In the genomic region with DNA sequence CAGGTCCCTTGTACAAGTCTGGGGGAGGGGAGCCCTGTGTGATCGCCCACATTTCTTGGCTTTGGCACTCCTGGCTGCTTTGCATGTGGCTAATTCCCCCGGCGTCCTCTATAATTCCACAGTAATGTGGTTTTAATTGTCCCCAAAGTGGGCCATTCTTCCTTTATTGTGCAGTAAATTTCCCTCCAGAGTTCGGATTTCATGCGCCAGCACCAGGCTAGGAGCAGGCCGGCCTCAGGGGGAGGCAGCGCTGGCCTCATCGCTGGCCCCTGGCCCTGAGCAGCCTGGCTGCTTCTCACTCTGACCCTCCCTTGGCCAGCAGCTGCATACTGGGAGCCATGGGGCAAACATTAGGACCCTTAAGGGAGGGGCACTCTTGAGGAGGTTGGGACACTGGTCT, we compare ENCODE assay signal across 16 mouse cellular contexts.
A peak's percentile ranks its signal among the peaks of the same experiment; 100 is the strongest.
DNase-seq lines count a peak whose midpoint lies in the region; ATAC-seq lines count a peak whose summit lies in the region.
"Had no signal": no experiment of that assay in that cellular context is flagged by ENCODE, and none has a peak within 500 bp of the region (broad histone marks: within the 10 kb centered on the region; RNA-seq: fewer than 3 reads in every experiment).

No protein-coding gene starts in this region.

- peaks cover 44% of the 10 kb centered on the region for H3K4me1 ChIP-seq in hindbrain, embryonic 10.5 days (replicated peaks)
- H3K4me1 ChIP-seq in hindbrain, embryonic 11.5 days (replicated peaks; ENCODE audit: control insufficient read depth, insufficient read depth, low read length), result peaks cover 6% of the 10 kb centered on the region; the same call in 1 of the 2 replicates
- peaks cover 32% of the 10 kb centered on the region for H3K4me1 ChIP-seq in embryonic facial prominence, embryonic 13.5 days
- H3K4me1 ChIP-seq in limb, embryonic 15.5 days, result peaks cover 21% of the 10 kb centered on the region

- 0 out of 2 replicates have a peak, but pooled peaks cover 3% of the 10 kb centered on the region for H3K36me3 ChIP-seq in hindbrain, embryonic 10.5 days
- H3K36me3 ChIP-seq in hindbrain, embryonic 11.5 days (ENCODE audit: control insufficient read depth, insufficient read depth, low read length), result no peaks in the 10 kb centered on the region
- no peaks in the 10 kb centered on the region for H3K36me3 ChIP-seq in embryonic facial prominence, embryonic 13.5 days
- H3K36me3 ChIP-seq in limb, embryonic 15.5 days, result no peaks in the 10 kb centered on the region

- H3K9me3 ChIP-seq in hindbrain, embryonic 10.5 days, result no peaks in the 10 kb centered on the region
- no peaks in the 10 kb centered on the region for H3K9me3 ChIP-seq in hindbrain, embryonic 11.5 days (ENCODE audit: control insufficient read depth, low read length)
- no peaks in the 10 kb centered on the region for H3K9me3 ChIP-seq in embryonic facial prominence, embryonic 13.5 days
- no peaks in the 10 kb centered on the region for H3K9me3 ChIP-seq in limb, embryonic 15.5 days

- intact Hi-C loops in gastrocnemius, postnatal 14 days (cut with DNase I; ENCODE audit: low total_unique reads), result no loop called here

- no peak overlapping the region for H3K4me2 ChIP-seq in hindbrain, embryonic 11.5 days (replicated peaks; ENCODE audit: low read depth, low read length)
- peak overlapping the region; percentile 20 for H3K4me2 ChIP-seq in embryonic facial prominence, embryonic 13.5 days
- H3K4me2 ChIP-seq in limb, embryonic 15.5 days, result 0 out of 2 replicates have a peak overlapping the region, but pooled peaks have one; percentile 2

- H3K27ac ChIP-seq in hindbrain, embryonic 10.5 days, result peak overlapping the region; percentile 62
- no peak overlapping the region for H3K27ac ChIP-seq in hindbrain, embryonic 11.5 days (ENCODE audit: low read depth, low read length)
- peak overlapping the region; percentile 28; the same call in 1 of the 2 replicates for H3K27ac ChIP-seq in embryonic facial prominence, embryonic 13.5 days
- no peak overlapping the region for H3K27ac ChIP-seq in limb, embryonic 15.5 days
- H3K27ac ChIP-seq: kidney, postnatal 0 days; liver, embryonic 14.5 days had no signal

- no peak overlapping the region for H3K9ac ChIP-seq in hindbrain, embryonic 11.5 days (ENCODE audit: low read depth, low read length)
- no peak overlapping the region for H3K9ac ChIP-seq in embryonic facial prominence, embryonic 13.5 days
- no peak overlapping the region for H3K9ac ChIP-seq in limb, embryonic 15.5 days
- H3K9ac ChIP-seq: liver, embryonic 14.5 days had no signal

- DNase-seq in hindbrain, embryonic 10.5 days (ENCODE audit: low spot score), result no peak
- no peak for DNase-seq in hindbrain, embryonic 11.5 days (ENCODE audit: low spot score)
- peak; percentile 40 for DNase-seq in gastrocnemius, postnatal 14 days
- DNase-seq in right cerebral cortex, postnatal 4 days, result no peak
- DNase-seq in adipocyte (ENCODE audit: low spot score), result no peak
- DNase-seq: adrenal gland, adult 2 months; cerebellum, adult 11-12 months; lung, postnatal 4 days; right cerebral cortex, adult 18-20 months; thymus, postnatal 14 days had no signal

- 68% methylated on average over 8 of the region's 8 CpGs for WGBS in hindbrain, embryonic 10.5 days
- WGBS in hindbrain, embryonic 11.5 days, result 59% methylated on average over 8 of the region's 8 CpGs
- 13% methylated on average over 8 of the region's 8 CpGs for WGBS in embryonic facial prominence, embryonic 13.5 days
- 19% methylated on average over 8 of the region's 8 CpGs for WGBS in limb, embryonic 15.5 days

- no peak overlapping the region for H3K4me3 ChIP-seq in hindbrain, embryonic 10.5 days
- no peak overlapping the region for H3K4me3 ChIP-seq in hindbrain, embryonic 11.5 days (ENCODE audit: low read depth, low read length)
- no peak overlapping the region for H3K4me3 ChIP-seq in embryonic facial prominence, embryonic 13.5 days
- H3K4me3 ChIP-seq in limb, embryonic 15.5 days, result no peak overlapping the region
- H3K4me3 ChIP-seq: myocyte had no signal

- ATAC-seq in hindbrain, embryonic 11.5 days (ENCODE audit: low FRiP score), result no peak
- ATAC-seq in embryonic facial prominence, embryonic 13.5 days (ENCODE audit: insufficient number of reproducible peaks, insufficient read depth, low FRiP score, low TSS enrichment, low read depth), result peak; percentile 35; the same call in 1 of the 2 replicates
- no peak for ATAC-seq in limb, embryonic 15.5 days (ENCODE audit: insufficient number of reproducible peaks, low FRiP score, low TSS enrichment, low read depth)
- ATAC-seq: Patski had no signal

- H3K27me3 ChIP-seq in hindbrain, embryonic 10.5 days (ENCODE audit: insufficient read depth, poor library complexity, severe bottlenecking), result peaks cover 32% of the 10 kb centered on the region; the same call in 1 of the 2 replicates
- no peaks in the 10 kb centered on the region for H3K27me3 ChIP-seq in hindbrain, embryonic 11.5 days (ENCODE audit: control insufficient read depth, insufficient read depth, low read length)
- H3K27me3 ChIP-seq in embryonic facial prominence, embryonic 13.5 days, result peaks cover 14% of the 10 kb centered on the region
- H3K27me3 ChIP-seq in limb, embryonic 15.5 days, result 0 out of 2 replicates have a peak, but pooled peaks cover 17% of the 10 kb centered on the region
- H3K27me3 ChIP-seq: Patski had no signal

Comparison
In these comparisons a context has a peak if more than half of its experiments do, and no peak if none do; other contexts are left out.
1. H3K27ac ChIP-seq: peak in hindbrain, embryonic 10.5 days (single experiment) and embryonic facial prominence, embryonic 13.5 days (single experiment); none in hindbrain, embryonic 11.5 days (single experiment) and limb, embryonic 15.5 days (single experiment).